Mouse (Mus musculus): ENCODE results near the gene Rgs17.
"Not testable (repeated sequence)": the region's sequence is repeated elsewhere in the genome, so short reads cannot be mapped to it uniquely, and the experiment has no call there.

The Rgs17 gene

GRCm38 (mm10) chr10:5922294-5922828, at the start of gene Rgs17:
Gene Rgs17 (minus strand): TSS chr10:5922400.
- DNase-seq: peak; percentile 43

- DNase-seq: no peak
Observed at GRCm38 (mm10) chr10:5967655-5968054, 45.5 kb upstream of the Rgs17 start.

- not testable (repeated sequence) for DNase-seq
Observed at GRCm38 (mm10) chr10:5953787-5954186, 31.6 kb upstream of the Rgs17 start.

- no peak for DNase-seq
Observed at GRCm38 (mm10) chr10:5924261-5924660, 2.1 kb upstream of the Rgs17 start.

DNA sequence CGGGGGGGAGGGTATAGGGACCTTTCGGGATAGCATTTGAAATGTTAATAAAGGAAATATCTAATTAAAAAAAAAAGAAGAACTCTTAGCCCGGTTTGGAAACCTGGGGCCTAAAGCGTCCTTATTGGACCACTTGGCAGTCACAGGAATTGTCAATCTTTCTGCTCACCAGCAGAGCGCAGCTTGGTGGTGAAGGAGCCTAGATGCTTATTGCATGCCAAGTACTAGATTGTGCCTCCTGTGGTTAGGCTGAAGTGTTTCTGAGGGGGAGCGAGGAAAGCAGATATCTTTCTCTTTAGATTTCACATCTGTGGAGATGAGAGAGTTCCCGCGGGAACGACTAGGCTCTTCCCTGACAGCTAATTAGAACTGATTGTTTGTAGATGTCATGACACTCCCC, 896 bp upstream of the Rgs17 start:
- no peak for DNase-seq

DNA sequence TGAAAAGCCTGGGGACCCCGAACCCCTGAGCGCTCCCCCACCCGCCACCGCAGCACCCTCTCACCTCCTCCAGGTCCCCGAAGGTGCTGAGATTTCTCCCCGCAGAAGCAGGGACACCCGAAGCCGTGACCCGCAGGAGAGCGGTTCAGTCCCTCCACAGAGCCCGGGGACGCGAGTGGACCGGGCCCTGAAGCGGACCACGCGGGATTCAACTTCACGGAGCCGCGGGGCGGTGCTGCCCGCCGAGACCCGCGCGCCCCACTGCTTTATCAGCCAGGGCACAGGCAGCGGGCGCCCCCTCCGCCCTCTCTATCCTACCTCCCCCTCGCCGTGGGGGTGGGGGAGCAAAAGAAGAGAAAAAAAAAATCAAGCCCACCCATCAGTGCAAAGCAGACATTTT, 429 bp downstream of the Rgs17 start:
- no peak for DNase-seq

DNA sequence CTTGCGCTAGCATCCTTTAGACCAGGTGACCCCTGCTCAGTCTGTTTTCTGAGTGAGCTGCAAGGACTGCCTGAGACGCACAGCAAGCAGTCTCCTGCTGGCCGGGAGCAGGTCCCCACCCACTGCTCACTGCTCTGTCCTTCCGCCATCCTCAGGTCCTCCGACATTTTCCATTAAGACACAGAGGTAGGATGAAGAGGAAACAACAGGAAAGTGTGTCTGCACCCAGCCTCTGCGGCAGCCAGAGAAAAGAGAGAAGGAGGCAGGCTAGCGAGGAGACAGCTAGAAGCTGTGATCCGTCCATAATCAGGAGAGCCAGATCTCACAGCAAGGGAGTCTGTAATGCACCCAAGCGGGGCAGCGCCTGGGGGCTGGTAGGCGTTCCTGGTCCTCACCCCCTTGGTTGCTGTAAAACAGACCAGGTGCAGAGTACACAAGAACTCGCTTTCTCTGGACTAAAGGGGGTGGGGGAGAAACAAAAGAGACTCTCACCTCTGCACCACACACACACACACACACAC, 1.1 kb downstream of the Rgs17 start:
- DNase-seq: no peak

DNA sequence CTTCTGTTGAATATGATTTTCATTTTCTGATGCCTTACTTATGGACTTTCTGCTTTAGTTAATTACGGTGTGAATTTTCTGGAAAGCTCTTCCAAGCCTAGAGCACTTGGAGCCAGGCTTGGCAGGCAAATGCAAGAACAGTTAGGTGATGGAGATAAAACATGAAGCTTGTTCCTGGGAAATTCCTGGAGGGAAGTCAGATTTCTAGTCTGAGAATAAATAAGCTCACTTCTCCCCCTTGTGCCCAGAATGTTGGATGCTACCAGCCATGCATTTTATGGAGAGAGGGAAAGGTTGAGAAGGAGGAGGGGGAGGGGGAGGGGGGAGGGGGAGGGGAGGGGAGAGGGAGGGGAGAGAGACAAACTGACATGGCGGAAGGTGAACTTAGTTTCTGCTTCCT, 17.8 kb downstream of the Rgs17 start:
- no peak for DNase-seq

DNA sequence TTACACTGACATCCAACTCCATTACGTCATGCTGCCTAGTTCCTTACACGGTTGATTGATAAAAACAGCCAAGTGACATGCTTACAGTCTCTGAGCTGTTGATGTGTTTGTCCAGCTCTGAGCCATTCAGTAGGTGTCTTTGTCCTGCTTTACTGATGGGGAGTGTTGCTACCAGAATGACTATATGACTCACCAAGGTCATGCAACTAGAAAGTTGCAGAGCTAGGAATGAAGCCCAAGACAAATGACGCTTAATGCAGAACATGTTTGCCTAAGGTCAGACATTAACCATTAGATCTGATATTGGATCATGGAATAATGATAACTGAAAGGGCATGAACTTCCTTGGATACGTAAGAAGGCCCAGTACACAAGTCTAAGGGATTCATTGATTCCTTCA, 20.4 kb downstream of the Rgs17 start:
- no peak for DNase-seq

DNA sequence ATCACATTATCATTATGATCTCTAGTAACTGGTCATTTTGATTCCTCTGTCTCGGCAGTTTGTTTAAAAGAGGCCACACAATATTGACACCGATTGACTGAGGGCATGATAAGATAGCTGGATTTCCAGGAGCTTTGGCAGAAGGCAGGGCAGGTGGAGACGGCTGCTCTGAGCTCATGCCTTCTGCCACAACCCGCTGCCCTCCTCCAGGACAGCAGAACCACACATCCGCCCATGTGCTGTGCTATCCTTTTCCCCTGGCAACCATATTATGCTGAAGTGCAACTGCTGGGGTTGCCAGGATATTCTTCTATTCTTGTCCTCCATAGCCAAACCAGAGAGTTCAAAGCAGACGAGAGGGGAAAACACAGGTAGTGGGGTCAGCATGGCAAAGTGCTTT, 21.5 kb downstream of the Rgs17 start:
- no peak for DNase-seq

- no peak for DNase-seq
Observed at GRCm38 (mm10) chr10:5877106-5877505, 45.1 kb downstream of the Rgs17 start.

DNA sequence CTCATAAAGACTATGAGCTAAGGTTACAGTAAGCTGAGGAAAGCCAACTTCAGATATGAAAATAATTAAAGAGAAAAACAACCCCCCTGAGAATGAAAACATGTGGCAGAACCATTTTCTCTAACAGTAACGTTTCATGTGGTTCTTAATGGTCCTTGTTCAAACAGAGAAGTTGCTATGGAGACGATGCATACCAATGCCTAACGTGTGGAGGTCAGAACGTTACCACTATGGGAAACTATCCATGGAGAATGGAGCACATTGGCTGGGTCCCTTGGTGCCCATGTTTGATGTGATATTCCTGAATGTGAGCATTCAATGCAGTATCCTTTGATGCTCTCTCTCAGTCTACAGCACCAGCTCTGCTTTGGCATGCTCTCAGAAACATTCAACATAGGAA, 51.1 kb downstream of the Rgs17 start:
- no peak for DNase-seq

DNA sequence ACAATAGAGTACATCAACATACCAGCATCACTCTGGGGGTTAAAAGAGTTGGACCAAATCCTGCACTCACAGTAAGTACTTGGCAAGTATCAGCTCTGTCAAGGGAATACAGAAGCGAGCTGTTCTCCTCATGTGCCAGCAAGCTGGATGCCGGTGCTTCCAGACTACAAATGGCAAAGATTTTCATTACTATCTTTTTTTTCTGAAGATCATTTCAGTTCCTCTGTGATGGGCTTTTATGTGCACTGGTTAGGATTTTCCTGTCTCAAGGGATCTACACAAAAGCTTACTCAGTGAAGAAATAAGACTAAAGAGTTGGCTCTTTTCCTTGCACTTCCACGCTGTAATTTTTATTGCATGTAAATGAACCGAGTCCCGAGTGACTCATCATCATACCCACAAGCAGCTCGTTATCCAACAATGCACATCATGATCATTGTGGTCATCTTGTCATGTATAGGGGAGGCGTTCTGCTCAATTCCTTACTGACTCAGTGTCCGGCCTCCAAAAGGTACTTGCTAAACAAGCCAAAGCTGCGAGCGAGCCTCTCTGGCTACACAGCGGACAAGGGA, 54.1 kb downstream of the Rgs17 start:
- DNase-seq: no peak

- no peak for DNase-seq
Observed at GRCm38 (mm10) chr10:5865996-5866395, 56.2 kb downstream of the Rgs17 start.

DNA sequence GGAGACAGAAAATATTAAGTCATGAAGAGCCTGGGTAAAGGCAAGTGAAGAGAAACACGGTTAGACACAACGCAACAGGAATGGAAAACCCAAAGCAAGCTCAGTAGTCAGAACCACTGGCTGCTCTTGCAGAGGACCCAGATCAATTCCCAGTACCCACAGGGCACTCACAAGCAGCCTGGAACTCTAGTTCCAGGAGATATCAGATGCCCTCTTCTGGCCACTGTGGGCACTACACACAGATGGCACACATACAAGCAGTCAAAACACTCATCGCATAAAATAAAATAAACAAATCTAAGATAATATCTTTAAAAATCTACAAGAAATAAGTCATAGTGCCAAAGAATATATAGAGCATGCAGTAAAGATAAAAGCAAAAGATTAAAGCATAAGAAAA, 59.5 kb downstream of the Rgs17 start:
- DNase-seq: no peak

DNA sequence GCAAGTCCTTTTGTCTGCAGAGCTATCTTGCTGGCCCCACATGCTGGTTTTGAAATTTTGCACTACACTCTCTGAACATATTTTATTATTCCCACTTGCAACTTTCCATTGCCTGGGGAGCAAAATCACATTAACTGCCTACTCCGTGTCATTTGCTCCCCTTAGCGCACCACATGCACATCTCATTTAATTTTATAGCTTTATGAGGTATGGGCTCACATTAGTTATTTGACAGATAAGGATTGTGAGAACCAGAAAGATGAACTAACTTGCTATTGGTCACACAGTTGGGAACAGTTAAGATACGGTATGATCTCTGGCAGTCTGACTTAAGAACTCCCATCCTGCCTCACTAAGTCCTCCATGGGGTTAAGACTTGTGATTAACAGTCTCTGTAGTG, 61.4 kb downstream of the Rgs17 start:
- DNase-seq: no peak

DNA sequence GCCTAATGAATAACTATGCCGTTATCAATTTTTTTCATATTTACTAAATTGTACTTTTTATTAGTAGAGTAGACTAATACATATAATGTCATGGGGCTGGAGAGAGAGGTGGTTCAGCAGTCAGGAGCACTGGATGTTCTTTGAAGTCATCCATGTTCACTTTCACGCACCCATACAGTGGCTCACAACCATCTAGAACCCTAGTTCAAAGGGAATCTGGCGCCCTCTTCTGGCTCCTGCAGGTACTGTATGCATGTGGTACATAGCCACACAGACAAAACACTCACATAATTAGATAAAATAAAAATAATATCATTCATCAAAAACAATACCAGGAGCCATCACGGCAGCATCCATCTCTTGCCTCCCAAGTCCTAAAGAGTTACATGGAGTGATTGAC, 62.5 kb downstream of the Rgs17 start:
- peak; percentile 43 for DNase-seq

- no peak for DNase-seq
Observed at GRCm38 (mm10) chr10:5857996-5858549, 64.1 kb downstream of the Rgs17 start.

GRCm38 (mm10) chr10:5853290-5853868, 68.8 kb downstream of the Rgs17 start:
- DNase-seq: no peak

DNA sequence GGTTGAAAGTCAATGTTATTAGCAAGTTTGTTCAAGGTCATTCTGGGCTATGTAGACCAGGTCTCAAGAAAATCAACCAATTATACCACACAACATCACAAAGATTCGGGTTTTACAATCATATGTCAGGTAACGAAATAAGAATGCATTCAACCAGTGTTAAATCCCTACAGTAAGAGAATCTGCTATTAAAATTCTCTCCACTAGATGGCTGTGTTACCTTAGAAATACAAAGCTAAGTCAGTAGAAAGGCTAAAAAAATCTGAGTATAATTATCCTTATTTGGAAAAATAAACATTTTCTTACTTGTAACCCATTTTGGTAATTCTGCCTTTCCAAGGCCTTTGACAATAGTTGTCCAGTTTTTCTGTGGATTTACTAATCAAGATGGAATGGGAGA, 75.3 kb downstream of the Rgs17 start:
- DNase-seq: no peak

DNA sequence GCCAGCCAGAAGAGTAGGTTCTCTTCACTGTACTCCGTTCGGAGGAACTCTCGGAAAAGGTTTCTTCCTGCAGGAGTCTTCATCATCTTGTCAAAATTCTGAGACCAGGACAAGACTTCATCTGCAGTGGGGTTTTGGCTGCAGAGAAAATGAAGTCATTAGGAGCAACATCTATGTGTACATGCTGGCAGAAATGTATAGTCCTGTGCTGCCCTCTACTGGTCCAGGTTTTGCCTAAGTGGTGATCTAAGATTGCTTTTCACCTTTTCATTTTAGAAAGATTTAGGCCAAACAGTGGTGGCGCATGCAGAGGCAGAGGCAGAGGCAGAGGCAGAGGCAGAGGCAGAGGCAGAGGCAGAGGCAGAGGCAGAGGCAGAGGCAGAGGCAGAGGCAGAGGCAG, 80.8 kb downstream of the Rgs17 start:
- peak; percentile 68 for DNase-seq

GRCm38 (mm10) chr10:5826336-5827025, 95.7 kb downstream of the Rgs17 start:
- no peak for DNase-seq

DNA sequence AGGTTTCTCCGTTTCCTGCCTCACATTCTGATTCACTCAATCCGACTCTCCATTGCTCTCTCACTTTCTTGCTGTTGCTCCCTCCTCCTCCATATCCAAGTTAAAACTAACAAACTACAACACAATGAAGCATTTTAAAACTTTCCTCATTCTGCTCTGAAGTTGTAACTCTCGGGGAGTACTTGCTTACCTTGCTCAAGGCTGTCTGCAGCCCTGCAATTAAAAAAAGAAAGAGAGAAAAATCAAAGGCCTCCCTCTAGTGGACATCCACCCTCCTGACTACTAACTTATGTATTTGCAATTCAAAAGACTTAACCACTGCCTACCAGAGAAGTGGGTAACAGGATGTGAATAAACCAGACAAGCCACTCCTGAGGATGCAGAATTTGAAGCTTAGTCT, 97.4 kb downstream of the Rgs17 start:
- peak; percentile 27 for DNase-seq

All from liver (tissue).